Mouse (Mus musculus): ENCODE results near the gene Bcas3. TPM values are rescaled to one million over a fixed set of nuclear protein-coding genes. Genes with fewer than 3 reads are reported as not detected.
"Not testable (repeated sequence)": the region's sequence is repeated elsewhere in the genome, so short reads cannot be mapped to it uniquely, and the experiment has no call there.

The Bcas3 gene
- total RNA-seq, 2 experiments from 2014 or later, result 65.4 to 69.7 TPM

DNA sequence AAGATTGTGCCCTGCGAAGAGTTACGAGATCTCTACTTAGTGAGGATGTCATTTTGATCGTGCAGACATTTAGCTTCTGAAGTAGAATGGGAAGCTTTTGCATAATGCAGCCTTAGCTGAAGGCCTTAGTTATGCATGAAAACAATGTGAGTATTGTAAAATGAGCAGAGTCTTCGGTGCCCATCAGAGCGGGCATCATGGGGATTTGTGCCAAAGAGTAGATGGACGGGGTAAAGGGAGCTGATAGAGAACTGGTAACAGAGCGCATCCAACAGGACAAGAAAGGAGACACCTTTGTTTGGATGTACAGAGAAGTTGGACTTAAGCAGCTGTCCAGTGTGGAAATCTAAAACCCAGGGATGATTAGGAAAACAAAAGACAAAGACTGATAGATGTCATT is 108.6 kb downstream of the Bcas3 start:
- DNase-seq (ENCODE audit: low spot score in 2 of 2), result peak in 1 of 2 experiments; percentile 17
- intact Hi-C loops (cut with DNase I), result loop anchor here (10.0 kb wide), 1 partner anchor 77 kb away; no protein-coding TSS in a partner anchor

DNA sequence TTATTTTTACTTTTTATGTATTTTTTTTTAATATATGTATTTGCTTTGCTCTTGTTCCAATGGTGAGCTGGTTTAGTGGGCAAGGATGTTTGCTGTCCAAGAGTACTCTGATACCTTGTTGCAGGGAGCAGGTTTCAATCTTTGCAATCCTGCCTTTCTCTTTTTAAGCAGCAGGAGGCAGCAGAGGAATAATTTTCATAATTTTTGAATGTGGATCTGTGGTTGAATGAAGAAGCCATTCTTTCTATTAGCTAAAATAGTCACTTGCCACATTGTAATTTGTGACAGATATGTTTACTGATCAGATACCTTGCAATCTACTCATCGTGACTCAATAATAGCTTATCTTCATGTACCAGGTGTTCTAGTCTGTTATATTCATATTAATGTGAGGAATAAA is 116.6 kb downstream of the Bcas3 start:
- intact Hi-C loops (cut with DNase I), result loop anchor here (10.0 kb wide), 1 partner anchor 85 kb away; no protein-coding TSS in a partner anchor
- DNase-seq (ENCODE audit: low spot score in 2 of 2), result peak; percentile 44 to 73

DNA sequence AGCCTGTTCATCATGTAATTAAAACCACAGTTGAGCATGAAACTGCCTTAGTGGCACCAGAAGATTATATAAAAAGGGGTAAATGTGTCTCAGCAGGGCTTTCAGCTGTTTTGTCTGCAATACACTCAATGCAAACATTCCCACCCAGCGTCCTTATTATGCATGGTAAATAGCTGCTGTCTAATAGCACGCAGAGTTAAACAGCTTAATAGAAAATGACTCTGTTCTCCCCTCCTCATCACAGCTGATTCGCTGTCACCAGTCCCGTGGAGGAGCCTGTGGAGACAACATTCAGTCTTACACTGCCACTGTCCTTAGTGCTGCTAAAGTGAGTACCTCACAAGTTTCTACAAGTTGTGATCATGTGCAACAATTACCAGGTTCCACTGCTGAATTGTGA is 117.5 kb downstream of the Bcas3 start:
- intact Hi-C loops (cut with DNase I), result loop anchor here (5.0 kb wide), 2 partner anchors 357 to 372 kb away; no protein-coding TSS in a partner anchor
- no peak for DNase-seq (ENCODE audit: low spot score in 2 of 2)

DNA sequence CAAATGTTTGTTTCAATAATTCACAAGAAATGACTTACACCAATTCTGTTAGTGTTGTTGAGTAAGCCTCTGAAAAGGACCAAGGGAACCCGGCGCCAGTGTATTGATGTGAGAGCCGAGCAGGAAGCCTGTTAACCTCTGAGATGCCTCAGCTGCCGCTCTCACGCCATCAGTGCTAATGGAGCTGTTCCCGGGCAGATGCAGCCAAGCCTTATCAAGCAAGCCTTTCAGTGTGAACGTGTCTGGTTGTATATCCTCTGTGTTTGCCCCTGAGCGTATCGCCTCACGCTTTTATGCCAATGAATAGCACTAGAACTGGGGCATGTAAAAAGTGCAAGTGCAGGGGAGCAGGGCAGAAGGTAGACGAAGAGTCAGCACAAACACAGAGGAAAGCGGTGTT is 121.4 kb downstream of the Bcas3 start:
- intact Hi-C loops (cut with DNase I), result loop anchor here (5.0 kb wide), 2 partner anchors 353 to 368 kb away; no protein-coding TSS in a partner anchor
- no peak for DNase-seq (ENCODE audit: low spot score in 2 of 2)

DNA sequence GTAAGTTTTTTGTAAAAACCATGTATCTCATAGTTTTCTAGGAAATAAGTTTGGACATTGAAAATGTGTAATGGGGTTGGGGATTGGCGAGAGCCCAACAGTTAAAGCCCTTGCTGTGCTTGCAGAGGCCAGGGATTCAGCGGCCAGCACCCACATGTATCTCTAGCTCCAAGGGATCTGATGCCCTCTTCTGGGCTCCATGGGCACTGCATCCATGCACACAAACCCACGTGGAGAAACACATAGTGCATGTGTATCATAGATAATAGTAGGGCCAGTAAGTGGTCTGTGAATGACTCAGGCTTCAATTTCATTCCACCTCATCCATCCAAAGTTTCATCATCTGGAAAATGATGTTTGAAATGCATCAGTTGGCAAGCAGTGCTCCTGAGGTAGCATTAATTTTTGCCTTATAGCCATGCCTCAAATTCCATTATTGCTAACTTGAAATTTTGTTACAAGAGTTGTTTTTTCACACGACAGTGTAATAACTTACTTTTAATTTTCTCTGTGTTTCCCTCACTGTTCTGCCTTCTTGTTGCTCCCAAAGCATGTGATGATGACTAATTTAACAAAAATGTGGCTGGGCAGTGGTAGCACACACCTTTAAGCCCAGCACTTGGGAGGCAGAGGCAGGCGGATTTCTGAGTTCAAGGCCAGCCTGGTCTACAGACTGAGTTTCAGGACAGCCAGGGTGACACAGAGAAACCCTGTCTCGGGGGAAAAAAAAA is 129.9 kb downstream of the Bcas3 start:
- DNase-seq (ENCODE audit: low spot score in 2 of 2), result no peak
- intact Hi-C loops (cut with DNase I), result no loop called here

DNA sequence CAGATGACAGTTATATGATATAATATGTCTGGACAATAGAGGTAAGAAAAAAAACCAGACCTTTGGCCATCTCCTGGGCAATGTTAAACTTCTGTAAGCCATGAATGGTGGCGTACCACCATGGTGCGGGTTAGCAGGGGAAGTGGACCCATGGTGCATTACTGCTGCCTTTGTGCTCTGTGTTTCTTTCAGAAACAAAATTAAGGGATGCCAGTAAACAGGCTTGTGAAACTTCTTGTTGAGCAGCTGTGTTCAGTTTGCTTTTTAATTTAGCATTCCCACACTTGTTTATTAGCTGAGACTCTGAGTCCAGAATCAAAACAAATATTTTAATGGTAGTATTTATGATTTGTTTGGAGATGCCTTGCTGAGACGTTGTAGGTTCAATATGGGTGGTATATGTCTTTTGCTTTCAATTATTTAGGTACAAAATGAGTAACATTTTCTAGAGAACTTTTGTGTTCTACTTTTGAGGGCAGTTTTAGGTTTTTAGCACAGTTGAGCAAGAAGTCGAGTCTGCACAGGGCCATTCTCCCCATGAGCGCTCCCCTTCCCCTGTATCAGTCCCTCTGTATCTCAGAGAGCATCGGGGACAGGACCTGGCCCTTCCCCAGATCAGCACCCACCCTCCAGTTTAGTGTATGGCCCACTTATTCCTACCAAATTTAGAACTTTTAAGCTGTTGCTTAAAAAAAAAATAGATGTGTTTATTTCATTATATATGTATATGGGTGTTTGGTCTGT is 132.4 kb downstream of the Bcas3 start:
- intact Hi-C loops (cut with DNase I), result no loop called here
- DNase-seq (ENCODE audit: low spot score in 2 of 2), result no peak

DNA sequence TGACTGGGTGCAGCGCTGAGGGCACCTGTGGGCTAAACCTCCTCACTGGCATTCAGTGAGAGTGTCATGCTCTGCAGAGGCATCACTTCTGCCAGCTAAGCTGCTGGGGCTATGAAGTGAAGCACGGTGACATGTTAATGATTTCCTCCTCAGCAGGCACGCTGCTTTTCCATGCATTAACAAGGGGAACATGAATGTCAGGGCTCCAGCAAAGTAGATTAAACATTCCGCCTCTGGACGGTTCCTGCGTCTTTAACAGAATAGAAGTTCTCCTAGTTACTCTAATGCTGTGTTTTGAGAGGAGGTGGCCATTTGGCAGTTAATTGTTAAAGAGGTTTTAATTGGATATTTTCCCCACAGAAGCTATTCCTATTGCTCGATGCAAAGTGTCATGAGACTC is 134.5 kb downstream of the Bcas3 start:
- intact Hi-C loops (cut with DNase I), result no loop called here
- DNase-seq (ENCODE audit: low spot score in 2 of 2), result no peak

DNA sequence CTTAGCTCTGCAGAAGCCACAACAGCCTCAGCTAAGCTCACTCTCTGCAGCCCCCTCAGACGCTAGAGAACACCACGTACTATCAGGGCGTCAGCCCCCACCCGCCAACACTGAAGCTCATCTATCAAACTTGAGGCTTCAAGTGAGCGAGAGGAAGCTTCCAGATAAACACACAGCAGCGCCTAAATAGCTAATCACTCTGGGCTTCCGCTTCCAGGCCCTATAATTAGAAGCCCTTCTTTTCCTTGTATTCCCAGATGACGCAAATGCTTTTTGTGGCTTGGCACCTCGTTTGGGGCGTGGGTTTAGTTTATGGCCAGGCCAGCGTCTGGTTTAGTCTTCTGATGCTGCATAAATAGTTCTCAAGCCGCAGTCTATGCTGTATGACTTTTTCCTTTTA is 139.3 kb downstream of the Bcas3 start:
- DNase-seq (ENCODE audit: low spot score in 2 of 2), result peak; percentile 60 to 95
- intact Hi-C loops (cut with DNase I), result loop anchor here (1.0 kb wide), 1 partner anchor 263 kb away; no protein-coding TSS in a partner anchor

DNA sequence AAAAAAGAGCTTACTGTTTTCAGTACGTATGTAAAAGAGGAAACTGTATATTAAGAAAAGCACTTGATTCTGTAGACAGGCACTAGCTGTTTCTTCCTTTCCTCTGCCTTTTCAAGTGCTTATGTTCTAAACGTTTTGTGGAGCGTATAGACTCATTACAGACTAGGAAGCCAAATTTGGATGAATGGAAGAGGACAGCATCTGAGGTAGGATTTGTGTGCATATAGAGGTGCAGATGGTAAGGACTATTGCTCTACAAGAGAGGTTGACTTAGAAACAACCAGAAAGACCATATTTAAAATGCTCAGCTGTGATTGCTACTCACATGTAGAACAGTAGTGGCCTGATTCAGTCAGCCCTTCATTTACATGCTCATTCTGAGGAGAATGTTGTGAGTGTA is 139.7 kb downstream of the Bcas3 start:
- DNase-seq (ENCODE audit: low spot score in 2 of 2), result peak; percentile 19 to 68

DNA sequence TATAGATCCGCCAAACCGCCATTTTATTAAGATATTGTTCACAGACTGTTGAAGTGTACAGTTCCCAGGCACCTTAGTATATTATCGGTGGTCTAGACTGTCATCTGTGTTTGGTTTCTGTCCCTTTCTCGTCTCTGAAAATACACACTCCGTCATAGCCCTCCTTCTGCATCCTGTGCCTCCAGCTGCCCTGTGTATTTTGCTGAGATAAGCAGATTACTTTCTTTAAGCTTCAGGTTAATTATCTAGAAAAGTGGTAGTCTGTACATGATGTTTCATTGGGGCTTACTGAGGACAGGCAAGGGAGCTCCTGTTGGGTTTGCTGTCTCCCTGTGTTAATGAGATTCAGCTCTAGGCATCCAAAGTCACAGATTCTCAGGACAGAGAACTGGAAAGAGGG is 146.6 kb downstream of the Bcas3 start:
- intact Hi-C loops (cut with DNase I), result no loop called here
- DNase-seq (ENCODE audit: low spot score in 2 of 2), result no peak

More for the DNA sequence above, 139.7 kb downstream of the Bcas3 start:
- intact Hi-C loops (cut with DNase I), result loop anchor here (1.0 kb wide), 1 partner anchor 263 kb away; no protein-coding TSS in a partner anchor

DNA sequence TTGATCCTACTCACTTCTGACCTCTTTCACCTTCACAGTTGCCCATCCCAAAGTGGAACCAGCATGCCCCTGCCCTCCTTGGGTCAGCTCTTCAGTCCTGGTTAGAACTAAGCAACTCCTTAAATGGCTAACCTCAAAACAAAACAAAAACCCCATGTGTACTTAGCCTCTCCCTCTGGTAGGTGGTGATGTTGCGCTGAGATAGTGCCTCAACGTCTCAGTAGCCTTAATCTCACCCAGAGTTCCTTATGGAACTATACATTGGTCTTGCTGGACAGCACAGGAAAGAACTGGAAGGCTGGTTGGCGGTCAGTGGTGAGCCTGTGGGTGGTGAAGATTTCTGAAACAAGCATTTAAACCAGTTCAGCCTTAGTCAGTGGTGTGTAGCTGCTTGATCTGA is 149.1 kb downstream of the Bcas3 start:
- intact Hi-C loops (cut with DNase I), result no loop called here
- no peak for DNase-seq (ENCODE audit: low spot score in 2 of 2)

DNA sequence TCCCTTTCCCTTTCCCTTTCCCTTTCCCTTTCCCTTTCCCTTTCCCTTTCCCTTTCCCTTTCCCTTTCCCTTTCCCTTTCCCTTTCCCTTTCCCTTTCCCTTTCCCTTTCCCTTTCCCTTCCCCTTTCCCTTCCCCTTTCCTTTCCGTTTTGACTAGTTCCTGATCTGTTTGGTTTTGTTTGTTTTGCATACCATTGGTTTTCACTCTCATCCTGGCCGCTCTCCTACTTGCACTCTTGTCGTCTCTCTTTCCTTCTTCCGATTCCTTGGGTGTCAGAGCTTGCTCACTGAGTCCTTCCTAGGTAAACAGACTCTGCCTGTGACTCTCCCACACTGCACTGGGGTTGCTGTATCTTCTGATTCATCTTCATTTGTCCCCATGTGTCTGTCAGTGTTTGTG is 151.8 kb downstream of the Bcas3 start:
- DNase-seq (ENCODE audit: low spot score in 2 of 2); intact Hi-C loops (cut with DNase I): not testable (repeated sequence)

DNA sequence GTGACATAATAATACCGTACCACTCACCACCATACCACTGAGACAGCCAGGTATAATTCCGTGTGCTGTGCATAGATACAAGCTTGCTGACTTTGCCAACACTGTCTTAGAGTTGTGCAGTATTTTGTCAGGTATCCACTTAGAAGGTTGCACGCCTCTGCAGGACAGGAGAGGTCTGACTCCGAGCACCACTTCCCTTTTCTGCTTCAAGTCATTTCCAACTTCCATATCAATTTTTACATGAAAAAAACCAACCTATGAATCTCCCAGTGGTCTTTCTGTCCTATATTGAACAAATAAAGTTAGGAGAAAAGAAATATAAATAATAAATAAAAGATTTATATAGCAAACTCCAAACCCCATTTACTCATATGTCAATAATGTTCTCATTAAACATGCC is 152.8 kb downstream of the Bcas3 start:
- intact Hi-C loops (cut with DNase I), result no loop called here
- no peak for DNase-seq (ENCODE audit: low spot score in 2 of 2)

DNA sequence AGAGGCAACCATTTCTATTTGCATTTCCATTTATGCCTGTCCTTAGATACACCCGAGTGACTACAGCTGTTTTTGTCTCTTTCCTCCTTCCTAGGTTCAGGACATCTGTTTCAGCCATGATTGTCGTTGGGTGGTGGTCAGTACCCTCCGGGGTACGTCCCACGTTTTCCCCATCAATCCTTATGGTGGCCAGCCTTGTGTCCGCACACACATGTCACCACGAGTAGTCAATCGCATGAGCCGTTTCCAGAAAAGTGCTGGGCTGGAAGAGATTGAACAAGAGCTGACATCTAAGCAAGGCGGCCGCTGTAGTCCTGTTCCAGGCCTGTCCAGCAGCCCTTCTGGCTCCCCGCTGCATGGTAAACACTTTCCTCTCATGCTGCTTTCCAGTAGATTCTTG is 156.4 kb downstream of the Bcas3 start:
- no peak for DNase-seq (ENCODE audit: low spot score in 2 of 2)
- intact Hi-C loops (cut with DNase I), result no loop called here

DNA sequence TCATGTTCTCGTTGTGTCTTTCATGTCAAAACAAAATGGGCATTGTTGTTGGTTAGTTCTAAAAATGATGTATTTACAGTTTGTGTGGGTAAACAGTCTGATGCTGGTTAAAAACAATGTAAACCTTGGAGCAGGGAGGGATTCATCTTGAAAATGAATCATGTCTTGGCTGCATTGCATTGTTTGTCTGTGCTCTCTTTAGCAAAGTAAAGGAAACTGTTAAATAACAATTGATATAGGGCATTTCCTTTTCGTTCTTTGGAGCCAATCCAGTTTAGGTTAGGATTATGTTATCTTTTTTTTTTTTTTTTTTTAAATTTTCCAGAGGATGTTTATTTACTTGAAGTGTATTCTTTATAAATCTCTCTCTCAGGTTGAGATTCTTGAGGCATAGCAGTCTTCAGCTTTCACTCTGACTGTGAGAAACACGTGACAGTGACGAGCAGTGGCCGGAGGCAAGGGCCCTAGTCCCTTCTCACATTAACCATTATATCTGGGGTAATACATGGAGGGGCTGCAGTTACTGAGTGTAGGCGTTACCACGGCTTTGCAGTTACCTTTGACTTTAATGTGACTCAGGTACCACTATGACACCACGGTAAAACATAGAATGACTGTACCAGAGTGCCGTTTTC is 158.4 kb downstream of the Bcas3 start:
- no peak for DNase-seq (ENCODE audit: low spot score in 2 of 2)
- intact Hi-C loops (cut with DNase I), result no loop called here

DNA sequence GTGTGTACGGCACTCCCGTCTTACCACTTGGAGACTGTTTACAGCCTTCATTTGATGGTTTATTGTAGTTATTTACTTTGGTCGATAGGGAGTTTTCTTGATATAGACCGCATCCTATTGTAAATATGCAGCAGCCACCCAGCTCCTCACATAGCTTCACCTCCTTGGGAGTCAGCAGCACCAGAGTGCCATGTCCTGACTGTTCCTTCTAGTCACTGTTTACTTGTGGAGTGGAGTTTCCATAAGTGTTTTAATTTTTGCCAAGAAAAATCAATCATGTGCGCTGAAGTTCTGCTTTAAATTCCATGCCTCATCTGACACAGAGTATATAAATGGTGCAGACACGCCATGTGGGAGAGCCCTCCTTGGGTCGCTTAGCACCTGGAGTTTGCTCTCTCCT is 163.8 kb downstream of the Bcas3 start:
- intact Hi-C loops (cut with DNase I), result loop anchor here (5.0 kb wide), 2 partner anchors 134 to 326 kb away; no protein-coding TSS in a partner anchor
- no peak for DNase-seq (ENCODE audit: low spot score in 2 of 2)

DNA sequence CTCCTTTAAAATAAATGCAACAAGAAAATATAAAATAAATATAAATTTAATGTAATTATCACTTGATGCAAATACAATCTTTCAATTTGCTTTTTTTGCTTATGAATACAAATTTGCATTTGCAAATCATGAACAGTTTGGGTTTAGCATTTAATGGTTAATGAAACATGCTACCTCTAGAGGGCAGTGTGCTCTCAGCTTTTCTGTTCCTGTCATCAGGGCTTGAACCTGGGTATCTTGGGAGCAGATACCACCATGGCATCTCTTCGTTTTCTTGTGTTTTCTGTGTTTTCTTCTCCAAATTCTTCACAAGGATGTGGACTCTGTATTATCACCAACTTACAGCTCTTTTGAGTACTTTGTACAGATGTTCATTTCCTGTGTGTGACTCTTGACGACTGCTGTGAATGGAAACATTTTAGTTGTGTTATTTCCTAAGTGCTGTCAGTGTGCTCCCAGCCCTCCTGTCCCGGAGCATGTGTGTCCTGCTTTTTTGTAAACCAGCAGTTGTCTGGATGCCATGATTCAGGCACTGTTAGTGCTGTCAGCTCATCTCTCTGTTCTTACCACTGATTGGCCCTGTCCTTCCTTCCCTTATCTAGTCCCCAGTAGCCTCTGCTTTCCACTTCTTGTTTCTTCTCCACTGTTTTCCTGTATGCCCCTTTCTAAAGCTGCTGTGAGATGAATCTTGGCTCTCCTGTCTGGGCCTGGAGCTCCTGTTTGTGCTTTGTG is 165.2 kb downstream of the Bcas3 start:
- intact Hi-C loops (cut with DNase I), result loop anchor here (2.0 to 5.0 kb wide), 4 partner anchors 136 to 324 kb away; no protein-coding TSS in a partner anchor

DNA sequence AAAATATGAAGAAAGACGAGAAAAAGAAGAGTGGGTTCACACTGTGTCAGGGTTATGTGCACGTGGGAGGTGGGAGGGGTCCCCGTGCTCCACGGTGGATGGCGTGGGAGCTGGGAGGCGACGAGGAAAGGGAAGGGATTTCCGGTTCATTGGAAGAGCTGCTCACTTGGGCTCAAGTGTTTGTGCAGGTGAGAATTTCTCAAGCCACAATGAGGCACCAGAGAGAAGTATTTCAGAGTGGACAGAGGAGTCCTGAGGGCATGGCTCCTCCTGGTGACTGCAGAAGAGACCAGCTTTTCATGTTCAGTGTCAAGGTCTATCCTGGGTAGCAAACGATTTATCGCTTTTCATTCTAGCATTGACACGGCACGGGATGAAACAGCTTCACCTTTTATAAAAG is 167.3 kb downstream of the Bcas3 start:
- intact Hi-C loops (cut with DNase I), result no loop called here
- DNase-seq (ENCODE audit: low spot score in 2 of 2), result no peak

More for the DNA sequence above, 165.2 kb downstream of the Bcas3 start:
- DNase-seq (ENCODE audit: low spot score in 2 of 2), result peak; percentile 33 to 37

DNA sequence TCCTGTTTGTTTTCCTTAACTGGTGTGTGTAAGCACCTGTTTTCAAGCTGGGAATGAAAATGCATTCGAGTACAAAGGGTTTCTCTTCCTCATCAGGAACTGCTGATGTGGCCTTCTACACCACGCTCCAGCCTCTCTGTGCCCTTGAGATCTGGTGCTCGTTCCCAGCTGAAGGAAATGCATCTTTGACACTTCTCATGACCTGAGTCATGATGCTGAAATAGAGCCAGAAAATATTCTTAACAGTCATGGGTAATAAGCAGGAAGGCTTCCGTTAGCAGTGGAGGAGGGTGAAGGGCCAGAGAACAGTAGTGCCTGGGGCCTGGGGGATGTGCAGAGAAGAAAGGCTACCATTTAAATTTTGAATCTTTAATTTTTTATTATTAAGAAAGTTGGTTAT is 168.0 kb downstream of the Bcas3 start:
- no peak for DNase-seq (ENCODE audit: low spot score in 2 of 2)
- intact Hi-C loops (cut with DNase I), result no loop called here

DNA sequence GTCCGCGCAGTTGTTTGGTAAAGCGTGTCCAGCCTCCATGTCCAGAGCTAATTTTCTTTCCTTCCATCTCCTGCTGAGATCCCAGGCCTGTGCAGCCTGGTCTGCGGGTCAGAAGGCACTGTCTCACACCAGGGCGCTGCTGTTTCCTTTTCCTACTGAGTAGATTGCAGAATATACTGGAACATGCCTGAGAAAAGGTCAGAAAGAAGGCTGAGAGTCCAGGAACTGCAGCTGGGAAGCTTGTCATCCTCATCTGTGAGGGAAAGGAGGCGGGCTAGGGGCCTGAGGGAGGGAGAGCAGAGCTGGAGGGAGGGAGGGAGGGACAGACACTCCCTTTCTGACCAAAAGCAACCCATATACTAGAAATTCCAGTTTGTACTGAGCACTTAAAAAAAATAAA is 170.7 kb downstream of the Bcas3 start:
- intact Hi-C loops (cut with DNase I), result no loop called here
- no peak for DNase-seq (ENCODE audit: low spot score in 2 of 2)

Measured in left cerebral cortex, postnatal 25 days (tissue).